Mouse (Mus musculus): ENCODE data around the gene A430033K04Rik. TPM values are rescaled to one million over a fixed set of nuclear protein-coding genes. Genes with fewer than 3 reads are reported as not detected.

The A430033K04Rik gene
- polyA plus RNA-seq (2012; ENCODE audit: insufficient read depth, low replicate concordance) = 0.31 TPM in 1 of 2 replicates, not detected in the other

DNA sequence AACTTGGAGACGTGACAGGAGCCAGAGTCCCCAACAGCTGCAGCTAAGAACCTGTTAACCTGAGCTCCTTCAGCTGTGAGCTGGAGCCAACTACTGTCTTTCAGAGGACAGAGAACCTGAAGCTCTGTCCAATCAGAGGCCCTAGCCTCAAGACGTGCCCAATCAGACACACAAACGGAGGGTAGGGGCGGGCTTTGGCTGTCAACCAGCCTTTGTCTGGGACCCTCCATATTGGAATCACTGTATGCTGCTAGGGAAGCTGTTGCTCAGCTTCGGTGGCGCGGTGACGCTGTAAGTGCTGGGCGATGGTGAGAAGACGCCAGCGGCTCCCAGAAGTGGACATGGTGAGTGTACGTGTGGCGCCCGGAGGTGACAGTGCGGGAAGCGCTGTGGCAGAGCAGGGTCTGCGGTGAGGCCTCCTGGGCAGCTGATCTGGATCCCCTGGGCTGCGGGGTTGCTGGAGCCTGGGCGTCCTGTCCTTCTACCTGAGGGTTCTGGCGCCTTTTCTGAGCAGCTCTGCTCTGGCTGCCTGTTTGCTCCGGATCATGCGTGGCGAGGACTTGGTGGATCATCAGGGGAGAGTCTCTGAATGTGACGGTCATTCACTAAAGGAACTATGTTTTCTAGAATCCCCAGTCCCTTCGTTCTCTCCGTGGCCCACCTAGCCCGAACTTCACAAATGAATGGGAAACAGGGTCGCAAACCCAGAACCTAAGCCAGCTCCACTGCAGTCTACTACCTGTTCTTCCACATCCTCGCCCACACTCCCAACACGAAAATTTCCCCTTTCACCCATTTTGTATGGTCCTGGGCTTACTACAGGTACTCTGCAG is at the start of gene A430033K04Rik:
Gene A430033K04Rik (plus strand): TSS at position 215 of the 833 bp plus-strand sequence.
- Histone ChIP-seq H3K9me3 (peaks cover 3% of the 10 kb centered on the region; the same call in 1 of the 2 replicates), H3K36me3 (replicated peaks; ENCODE audit: low read length) (peaks cover 15% of the 10 kb centered on the region), H3K27me3 (replicated peaks) (no peaks in the 10 kb centered on the region), H3K4me1 (peaks cover 58% of the 10 kb centered on the region), H3K4me3 (replicated peaks) (peak within 1 kb of the TSS; percentile 94)
- TF ChIP-seq FLI1 (IDR thresholded peaks at IDR 0.05; ENCODE audit: low read length) (no peak), GATA1 (IDR thresholded peaks at IDR 0.05; ENCODE audit: borderline replicate concordance, low read length) (no peak)

GRCm38 (mm10) chr5:138587396-138587795 is 35.3 kb upstream of the A430033K04Rik start:
- H3K9me3 ChIP-seq = peaks cover 21% of the 10 kb centered on the region
- H3K4me3 ChIP-seq (replicated peaks) = no peak overlapping the region
- no peak for TF ChIP-seq FLI1 (IDR thresholded peaks at IDR 0.05; ENCODE audit: low read length)
- no peak for TF ChIP-seq GATA1 (IDR thresholded peaks at IDR 0.05; ENCODE audit: borderline replicate concordance, low read length)
- no peaks in the 10 kb centered on the region for H3K27me3 ChIP-seq (replicated peaks)
- H3K36me3 ChIP-seq (replicated peaks; ENCODE audit: low read length) = no peaks in the 10 kb centered on the region
- H3K4me1 ChIP-seq = no peaks in the 10 kb centered on the region

GRCm38 (mm10) chr5:138618353-138618752 is 4.3 kb upstream of the A430033K04Rik start:
- peak overlapping the region; percentile 100 for H3K4me3 ChIP-seq (replicated peaks)
- H3K36me3 ChIP-seq (replicated peaks; ENCODE audit: low read length) = peaks cover 50% of the 10 kb centered on the region
- peaks cover 24% of the 10 kb centered on the region for H3K9me3 ChIP-seq
- H3K4me1 ChIP-seq = peaks cover 47% of the 10 kb centered on the region
- TF ChIP-seq GATA1 (IDR thresholded peaks at IDR 0.05; ENCODE audit: borderline replicate concordance, low read length) (no peak), FLI1 (IDR thresholded peaks at IDR 0.05; ENCODE audit: low read length) (no peak)
- no peaks in the 10 kb centered on the region for H3K27me3 ChIP-seq (replicated peaks)

- Histone ChIP-seq H3K36me3 (replicated peaks; ENCODE audit: low read length) (peaks cover 40% of the 10 kb centered on the region), H3K4me3 (replicated peaks) (peak within 1 kb of the TSS; percentile 100), H3K27me3 (replicated peaks) (no peaks in the 10 kb centered on the region), H3K4me1 (peaks cover 58% of the 10 kb centered on the region), H3K9me3 (peaks cover 15% of the 10 kb centered on the region)
- TF ChIP-seq GATA1 (IDR thresholded peaks at IDR 0.05; ENCODE audit: borderline replicate concordance, low read length) (no peak), FLI1 (IDR thresholded peaks at IDR 0.05; ENCODE audit: low read length) (no peak)
These were observed 3.2 kb upstream of the A430033K04Rik start, which contains the start of gene Zfp68 for GRCm38 (mm10) chr5:138619211-138620128. Zfp68 (minus strand) TSS chr5:138619761.

- H3K4me1 ChIP-seq = peaks cover 62% of the 10 kb centered on the region
- H3K9me3 ChIP-seq = peaks cover 11% of the 10 kb centered on the region
- H3K4me3 ChIP-seq (replicated peaks) = peak overlapping the region; percentile 23
- peaks cover 30% of the 10 kb centered on the region for H3K36me3 ChIP-seq (replicated peaks; ENCODE audit: low read length)
- TF ChIP-seq FLI1 (IDR thresholded peaks at IDR 0.05; ENCODE audit: low read length) (no peak), GATA1 (IDR thresholded peaks at IDR 0.05; ENCODE audit: borderline replicate concordance, low read length) (no peak)
- no peaks in the 10 kb centered on the region for H3K27me3 ChIP-seq (replicated peaks)
These were observed 1.8 kb upstream of the A430033K04Rik start for GRCm38 (mm10) chr5:138620836-138621235.

DNA sequence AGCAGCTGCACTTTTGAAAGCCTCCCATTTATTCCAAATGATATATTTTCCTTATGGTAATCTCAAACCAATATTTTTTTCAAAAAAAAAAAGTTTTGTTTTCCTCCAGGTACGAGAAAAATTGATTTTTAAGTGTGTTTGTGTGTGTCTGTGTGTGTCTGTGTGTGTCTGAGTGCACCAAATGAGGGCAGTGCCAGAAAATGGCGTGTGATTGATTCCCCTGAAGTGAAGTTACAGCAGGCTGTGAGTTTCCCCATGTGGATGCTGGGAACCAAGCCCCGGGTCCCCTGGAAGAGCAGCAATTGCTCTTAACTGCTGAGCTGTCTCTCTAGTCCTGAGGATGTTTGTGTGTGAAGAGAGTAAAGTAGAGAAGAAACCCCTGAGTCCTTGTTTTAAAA is 818 bp downstream of the A430033K04Rik start:
- peaks cover 55% of the 10 kb centered on the region for H3K4me1 ChIP-seq
- H3K4me3 ChIP-seq (replicated peaks) = peak overlapping the region; percentile 94
- H3K36me3 ChIP-seq (replicated peaks; ENCODE audit: low read length) = peaks cover 15% of the 10 kb centered on the region
- no peaks in the 10 kb centered on the region for H3K27me3 ChIP-seq (replicated peaks)
- TF ChIP-seq GATA1 (IDR thresholded peaks at IDR 0.05; ENCODE audit: borderline replicate concordance, low read length) (no peak), FLI1 (IDR thresholded peaks at IDR 0.05; ENCODE audit: low read length) (no peak)
- peaks cover 4% of the 10 kb centered on the region; the same call in 1 of the 2 replicates for H3K9me3 ChIP-seq

GRCm38 (mm10) chr5:138636486-138636885 is 13.8 kb downstream of the A430033K04Rik start:
- no peaks in the 10 kb centered on the region for H3K4me1 ChIP-seq
- peaks cover 75% of the 10 kb centered on the region for H3K36me3 ChIP-seq (replicated peaks; ENCODE audit: low read length)
- H3K9me3 ChIP-seq = peaks cover 3% of the 10 kb centered on the region; the same call in 1 of the 2 replicates
- TF ChIP-seq GATA1 (IDR thresholded peaks at IDR 0.05; ENCODE audit: borderline replicate concordance, low read length) (no peak), FLI1 (IDR thresholded peaks at IDR 0.05; ENCODE audit: low read length) (no peak)
- no peaks in the 10 kb centered on the region for H3K27me3 ChIP-seq (replicated peaks)
- no peak overlapping the region for H3K4me3 ChIP-seq (replicated peaks)

DNA sequence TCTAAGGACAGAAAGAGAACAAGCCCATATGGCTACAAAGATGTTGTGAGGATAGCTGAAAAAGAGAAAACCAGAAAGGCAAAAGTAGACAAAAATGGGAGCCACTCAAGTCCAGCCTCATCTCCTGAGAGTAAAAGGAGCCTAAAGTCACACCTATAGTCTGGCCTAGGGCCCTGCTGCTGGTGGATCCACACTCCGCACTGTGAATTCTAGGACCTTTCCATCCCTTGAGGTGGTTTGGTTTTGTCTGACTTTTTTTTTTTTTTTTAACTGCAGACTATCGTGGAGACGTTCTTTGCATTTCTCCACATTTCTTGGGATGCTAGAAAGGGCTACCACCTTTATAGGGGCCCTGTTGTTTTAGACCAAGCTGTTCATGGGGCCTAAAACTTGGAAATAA is 18.4 kb downstream of the A430033K04Rik start:
- no peak overlapping the region for H3K4me3 ChIP-seq (replicated peaks)
- peaks cover 92% of the 10 kb centered on the region for H3K36me3 ChIP-seq (replicated peaks; ENCODE audit: low read length)
- TF ChIP-seq GATA1 (IDR thresholded peaks at IDR 0.05; ENCODE audit: borderline replicate concordance, low read length) = no peak
- no peak for TF ChIP-seq FLI1 (IDR thresholded peaks at IDR 0.05; ENCODE audit: low read length)
- peaks cover 3% of the 10 kb centered on the region; the same call in 1 of the 2 replicates for H3K9me3 ChIP-seq
- H3K4me1 ChIP-seq = no peaks in the 10 kb centered on the region
- no peaks in the 10 kb centered on the region for H3K27me3 ChIP-seq (replicated peaks)

DNA sequence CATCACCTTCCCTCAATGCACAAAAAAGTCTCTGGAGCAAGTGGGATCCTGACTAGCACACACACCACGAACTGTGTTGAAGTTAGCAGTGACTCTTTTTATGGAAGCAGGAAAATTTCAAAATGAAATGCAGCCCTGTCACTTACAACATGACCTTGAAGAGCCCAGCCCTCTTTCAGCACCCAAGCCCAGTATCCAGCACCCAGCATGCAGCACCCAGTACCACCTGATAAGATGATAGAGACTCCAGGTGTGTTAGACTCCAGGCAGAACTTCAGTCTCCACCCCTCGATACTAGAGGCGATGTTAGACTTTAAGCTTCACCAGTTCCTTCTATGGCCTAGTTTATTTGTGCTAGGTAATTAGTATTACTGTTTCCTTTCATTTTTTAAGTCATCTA is 19.1 kb downstream of the A430033K04Rik start:
- no peak for TF ChIP-seq GATA1 (IDR thresholded peaks at IDR 0.05; ENCODE audit: borderline replicate concordance, low read length)
- no peak for TF ChIP-seq FLI1 (IDR thresholded peaks at IDR 0.05; ENCODE audit: low read length)
- H3K36me3 ChIP-seq (replicated peaks; ENCODE audit: low read length) = peaks cover 92% of the 10 kb centered on the region
- H3K4me1 ChIP-seq = no peaks in the 10 kb centered on the region

More for the DNA sequence above, 19.1 kb downstream of the A430033K04Rik start:
- Histone ChIP-seq H3K4me3 (replicated peaks) (no peak overlapping the region), H3K27me3 (replicated peaks) (no peaks in the 10 kb centered on the region), H3K9me3 (peaks cover 3% of the 10 kb centered on the region; the same call in 1 of the 2 replicates)

Measured in megakaryocyte, embryonic 14.5 days (primary cell).